Comparison of ENCODE assay signal across 10 mouse cellular contexts in the genomic region with DNA sequence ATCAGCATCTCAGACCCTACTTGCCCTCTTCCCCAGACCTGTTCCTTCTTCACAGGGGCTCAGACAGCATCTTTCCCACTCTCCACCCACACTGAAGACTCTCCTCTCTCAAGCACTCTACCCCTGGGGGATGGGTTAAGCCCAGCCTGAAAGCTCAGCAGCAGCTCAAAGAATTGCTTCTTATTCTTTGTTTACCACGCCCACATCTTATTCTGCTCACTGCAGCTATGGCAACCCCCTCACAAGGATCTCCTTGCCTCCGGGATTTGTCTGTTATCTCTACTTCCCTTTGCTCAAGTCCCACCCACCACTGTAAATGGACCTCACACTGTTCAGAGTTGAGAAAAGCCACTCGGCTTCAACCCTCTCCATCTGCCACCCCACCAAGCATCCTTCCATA. TPM values are rescaled to one million over a fixed set of nuclear protein-coding genes. Genes with fewer than 3 reads are reported as not detected.
A peak's percentile ranks its signal among the peaks of the same experiment; 100 is the strongest.
DNase-seq lines count a peak whose midpoint lies in the region; ATAC-seq and TF ChIP-seq lines count a peak whose summit lies in the region.
"Had no signal": no experiment of that assay in that cellular context is flagged by ENCODE, and none has a peak within 500 bp of the region (broad histone marks: within the 10 kb centered on the region; RNA-seq: fewer than 3 reads in every experiment).

No protein-coding gene starts in this region.

- H3K4me2 ChIP-seq in lung, embryonic 16.5 days (ENCODE audit: low read depth, low read length) = no peak overlapping the region
- H3K4me2 ChIP-seq in forebrain, embryonic 11.5 days (ENCODE audit: low read depth, low read length, severe bottlenecking) = no peak overlapping the region
- H3K4me2 ChIP-seq in heart, embryonic 11.5 days = no peak overlapping the region
- H3K4me2 ChIP-seq: limb, embryonic 12.5 days had no signal

- no peaks in the 10 kb centered on the region for H3K9me3 ChIP-seq in lung, embryonic 16.5 days (ENCODE audit: control insufficient read depth, low read length)
- H3K9me3 ChIP-seq in forebrain, embryonic 11.5 days (ENCODE audit: control insufficient read depth, low read length) = no peaks in the 10 kb centered on the region
- H3K9me3 ChIP-seq in heart, embryonic 11.5 days (replicated peaks; ENCODE audit: control insufficient read depth, low read length) = no peaks in the 10 kb centered on the region; the same call in 1 of the 2 replicates
- H3K9me3 ChIP-seq: limb, embryonic 12.5 days had no signal

- no peak for DNase-seq in lung, adult 2 months
- DNase-seq in forebrain, embryonic 11.5 days (ENCODE audit: low spot score) = no peak
- DNase-seq in left cerebral cortex, adult 18-20 months (ENCODE audit: low spot score in 2 of 2) = peak; percentile 4 to 11
- peak; percentile 17 for DNase-seq in right cerebral cortex, postnatal 25 days
- DNase-seq in cerebellum, adult 9-10 months = no peak
- no peak for DNase-seq in ovary, postnatal 36 days (ENCODE audit: low spot score)
- DNase-seq: gastrocnemius, postnatal 36 days had no signal

- H3K4me3 ChIP-seq in lung, embryonic 16.5 days (ENCODE audit: low read length) = no peak overlapping the region
- H3K4me3 ChIP-seq in lung, adult 2 months (replicated peaks; ENCODE audit: extremely low read depth, low read depth, low read length) = no peak overlapping the region
- H3K4me3 ChIP-seq in forebrain, embryonic 11.5 days (ENCODE audit: low read depth, low read length) = no peak overlapping the region
- no peak overlapping the region for H3K4me3 ChIP-seq in heart, embryonic 11.5 days (ENCODE audit: low read depth, low read length)
- H3K4me3 ChIP-seq: limb, embryonic 12.5 days had no signal

- no peak for TF ChIP-seq CTCF in lung, adult 2 months (IDR thresholded peaks at IDR 0.05; ENCODE audit: insufficient read depth, low read length)

- H3K27me3 ChIP-seq in lung, embryonic 16.5 days (ENCODE audit: control insufficient read depth, insufficient read depth, low read depth, low read length) = no peaks in the 10 kb centered on the region
- no peaks in the 10 kb centered on the region for H3K27me3 ChIP-seq in forebrain, embryonic 11.5 days (ENCODE audit: control insufficient read depth, insufficient read depth, low read length)
- no peaks in the 10 kb centered on the region for H3K27me3 ChIP-seq in heart, embryonic 11.5 days (ENCODE audit: control insufficient read depth, insufficient read depth, low read length)
- H3K27me3 ChIP-seq: limb, embryonic 12.5 days had no signal

- WGBS in lung, embryonic 16.5 days = 12% methylated on average over 3 of the region's 3 CpGs
- 37% methylated on average over 3 of the region's 3 CpGs for WGBS in lung, adult 2 months
- WGBS in forebrain, embryonic 11.5 days = 6% methylated on average over 3 of the region's 3 CpGs
- 12% methylated on average over 3 of the region's 3 CpGs for WGBS in heart, embryonic 11.5 days (ENCODE audit: insufficient replicate concordance)

- H3K27ac ChIP-seq in lung, embryonic 16.5 days (ENCODE audit: low read length) = no peak overlapping the region
- H3K27ac ChIP-seq in forebrain, embryonic 11.5 days (ENCODE audit: low read depth, low read length) = no peak overlapping the region
- no peak overlapping the region for H3K27ac ChIP-seq in heart, embryonic 11.5 days (ENCODE audit: low read depth, low read length)
- H3K27ac ChIP-seq: limb, embryonic 12.5 days had no signal

- no peak for TF ChIP-seq POLR2A in lung, adult 2 months (IDR thresholded peaks at IDR 0.05; ENCODE audit: borderline replicate concordance, extremely low read depth, low read depth, low read length)

- 0 out of 2 replicates have a peak, but pooled peaks have one; percentile 37 for ATAC-seq in lung, embryonic 16.5 days (ENCODE audit: low read depth)
- peak; percentile 79 for ATAC-seq in forebrain, embryonic 11.5 days (replicated peaks; ENCODE audit: low FRiP score)
- no peak; the same call in 1 of the 2 replicates for ATAC-seq in heart, embryonic 11.5 days (replicated peaks; ENCODE audit: insufficient number of reproducible peaks, low FRiP score, low TSS enrichment)

- peaks cover 22% of the 10 kb centered on the region for H3K4me1 ChIP-seq in lung, embryonic 16.5 days (replicated peaks; ENCODE audit: control insufficient read depth, insufficient read depth, low read length)
- H3K4me1 ChIP-seq in lung, adult 2 months (ENCODE audit: control insufficient read depth, insufficient read depth, low read length) = peaks cover 10% of the 10 kb centered on the region
- no peaks in the 10 kb centered on the region for H3K4me1 ChIP-seq in forebrain, embryonic 11.5 days (replicated peaks; ENCODE audit: control insufficient read depth, insufficient read depth, low read length)
- H3K4me1 ChIP-seq in heart, embryonic 11.5 days (ENCODE audit: control insufficient read depth, insufficient read depth, low read length) = peaks cover 16% of the 10 kb centered on the region
- H3K4me1 ChIP-seq: limb, embryonic 12.5 days had no signal

- no peaks in the 10 kb centered on the region for H3K36me3 ChIP-seq in lung, embryonic 16.5 days (ENCODE audit: control insufficient read depth, insufficient read depth, low read length)
- H3K36me3 ChIP-seq in forebrain, embryonic 11.5 days (ENCODE audit: control insufficient read depth, insufficient read depth, low read length) = no peaks in the 10 kb centered on the region
- no peaks in the 10 kb centered on the region for H3K36me3 ChIP-seq in heart, embryonic 11.5 days (ENCODE audit: control insufficient read depth, insufficient read depth, low read length)
- H3K36me3 ChIP-seq: limb, embryonic 12.5 days had no signal

- H3K9ac ChIP-seq in lung, embryonic 16.5 days (ENCODE audit: low read length) = no peak overlapping the region
- H3K9ac ChIP-seq in forebrain, embryonic 11.5 days (ENCODE audit: low read length) = no peak overlapping the region
- H3K9ac ChIP-seq in heart, embryonic 11.5 days (ENCODE audit: low read depth, low read length) = no peak overlapping the region
- H3K9ac ChIP-seq: limb, embryonic 12.5 days had no signal

RNA-seq across cellular contexts. Expression of gene Rreb1, which starts 28.7 kb away (rescaled TPM):
- polyA plus RNA-seq in lung, embryonic 16.5 days (2015; fragmentation: Nextera tagmentation; extraction: Ambion mirVana) = 17.3 and 20.6 TPM in 2 replicates
- polyA plus RNA-seq in lung, adult 2 months (2012; rRNA removed) = 23.0 and 23.7 TPM in 2 replicates
- polyA plus RNA-seq in forebrain, embryonic 11.5 days (2014; fragmentation: Nextera tagmentation; extraction: Ambion mirVana) = 6.3 and 7.7 TPM in 2 replicates
- total RNA-seq in left cerebral cortex, adult 18-20 months (2021) = 10 to 100 TPM; 35.5 to 42.3 TPM
- 11.4 and 16.6 TPM in 2 replicates for polyA plus RNA-seq in heart, embryonic 11.5 days (2014; fragmentation: Nextera tagmentation; extraction: Ambion mirVana)

Comparison
In these comparisons a context has a peak if more than half of its experiments do, and no peak if none do; other contexts are left out.
1. DNase-seq: peak in left cerebral cortex, adult 18-20 months (2 of 2) and right cerebral cortex, postnatal 25 days (single experiment); none in lung, adult 2 months (single experiment), forebrain, embryonic 11.5 days (single experiment), cerebellum, adult 9-10 months (single experiment) and ovary, postnatal 36 days (single experiment).